Comparison of ENCODE assay signal across 7 mouse cellular contexts in the genomic region with DNA sequence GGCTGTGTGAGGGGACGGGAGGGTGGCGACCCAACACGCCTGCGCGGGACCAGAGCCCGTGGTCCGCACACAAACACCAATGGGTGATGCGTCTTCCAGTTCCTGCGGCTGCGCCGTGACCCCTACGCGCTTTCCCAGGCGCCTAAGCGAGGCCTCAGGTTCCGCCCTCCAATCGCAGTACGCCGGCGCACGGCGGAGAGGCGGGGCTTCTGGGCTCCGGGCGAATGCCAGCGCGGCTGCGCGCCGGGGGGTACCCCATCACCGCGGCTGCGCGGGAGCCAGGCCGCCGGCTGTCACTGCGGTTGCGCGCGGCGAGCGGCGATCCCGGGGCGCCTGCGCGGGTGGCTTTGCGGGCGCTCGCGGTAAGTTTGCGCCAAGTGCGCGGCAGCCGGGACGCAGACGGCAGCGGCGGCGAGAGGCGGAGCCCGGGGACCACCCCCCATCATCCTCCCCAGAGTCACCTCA. TPM values are rescaled to one million over a fixed set of nuclear protein-coding genes. Genes with fewer than 3 reads are reported as not detected.
DNase-seq lines count a peak whose midpoint lies in the region; ATAC-seq and TF ChIP-seq lines count a peak whose summit lies in the region.

A gene (plus strand): TSS at position 314 of the 465 bp plus-strand sequence.

- WGBS in embryonic facial prominence, embryonic 10.5 days: under 1% methylated on average over 62 of the region's 62 CpGs
- under 1% methylated on average over 53 of the region's 62 CpGs for WGBS in intestine, postnatal 0 days
- under 1% methylated on average over 62 of the region's 62 CpGs for WGBS in midbrain, embryonic 12.5 days
- WGBS in small intestine, adult 2 months: under 1% methylated on average over 62 of the region's 62 CpGs

- H3K27me3 ChIP-seq in embryonic facial prominence, embryonic 10.5 days (replicated peaks; ENCODE audit: low read depth, poor library complexity, severe bottlenecking): 0 out of 2 replicates have a peak, but pooled peaks cover 12% of the 10 kb centered on the region
- H3K27me3 ChIP-seq in intestine, postnatal 0 days (replicated peaks; ENCODE audit: control insufficient read depth, insufficient read depth, low read length): no peaks in the 10 kb centered on the region; the same call in 1 of the 2 replicates
- H3K27me3 ChIP-seq in midbrain, embryonic 12.5 days: peaks cover 7% of the 10 kb centered on the region
- H3K27me3 ChIP-seq in small intestine, adult 2 months (ENCODE audit: control insufficient read depth, insufficient read depth, low read length): no peaks in the 10 kb centered on the region

- ATAC-seq in intestine, postnatal 0 days: peak; percentile 88
- ATAC-seq in midbrain, embryonic 12.5 days (ENCODE audit: low FRiP score, low read depth): peak; percentile 83

- H3K4me2 ChIP-seq in intestine, postnatal 0 days (replicated peaks; ENCODE audit: low read depth): peak within 1 kb of the TSS; percentile 92
- peak within 1 kb of the TSS; percentile 91 for H3K4me2 ChIP-seq in midbrain, embryonic 12.5 days (replicated peaks)

- peak within 1 kb of the TSS; percentile 92 for H3K9ac ChIP-seq in intestine, postnatal 0 days (ENCODE audit: low read depth, low read length)
- peak within 1 kb of the TSS; percentile 99 for H3K9ac ChIP-seq in midbrain, embryonic 12.5 days (replicated peaks)

- H3K36me3 ChIP-seq in embryonic facial prominence, embryonic 10.5 days (replicated peaks): peaks cover 35% of the 10 kb centered on the region
- no peaks in the 10 kb centered on the region for H3K36me3 ChIP-seq in intestine, postnatal 0 days (ENCODE audit: control insufficient read depth, insufficient read depth)
- H3K36me3 ChIP-seq in midbrain, embryonic 12.5 days: peaks cover 10% of the 10 kb centered on the region
- H3K36me3 ChIP-seq in small intestine, adult 2 months (ENCODE audit: control insufficient read depth, insufficient read depth, low read length): 0 out of 2 replicates have a peak, but pooled peaks cover 2% of the 10 kb centered on the region

- intact Hi-C loops in left cerebral cortex, postnatal 4 days (cut with DNase I): no loop called here

- H3K27ac ChIP-seq in embryonic facial prominence, embryonic 10.5 days (replicated peaks): peak within 1 kb of the TSS; percentile 95
- H3K27ac ChIP-seq in intestine, postnatal 0 days (ENCODE audit: low read depth, low read length): peak within 1 kb of the TSS; percentile 93
- peak within 1 kb of the TSS; percentile 91 for H3K27ac ChIP-seq in midbrain, embryonic 12.5 days (replicated peaks)
- peak within 1 kb of the TSS; percentile 96 for H3K27ac ChIP-seq in small intestine, adult 2 months (ENCODE audit: insufficient read depth, low read depth, low read length)

- peak within 1 kb of the TSS; percentile 80 for H3K4me3 ChIP-seq in embryonic facial prominence, embryonic 10.5 days
- peak within 1 kb of the TSS; percentile 97 for H3K4me3 ChIP-seq in intestine, postnatal 0 days (ENCODE audit: low read depth, low read length)
- H3K4me3 ChIP-seq in midbrain, embryonic 12.5 days: peak within 1 kb of the TSS; percentile 95
- peak within 1 kb of the TSS; percentile 98 for H3K4me3 ChIP-seq in small intestine, adult 2 months (ENCODE audit: low read depth, low read length)

- peaks cover 25% of the 10 kb centered on the region for H3K4me1 ChIP-seq in embryonic facial prominence, embryonic 10.5 days
- peaks cover 5% of the 10 kb centered on the region for H3K4me1 ChIP-seq in intestine, postnatal 0 days (replicated peaks; ENCODE audit: control insufficient read depth, insufficient read depth, low read length)
- H3K4me1 ChIP-seq in midbrain, embryonic 12.5 days: peaks cover 19% of the 10 kb centered on the region
- no peaks in the 10 kb centered on the region for H3K4me1 ChIP-seq in small intestine, adult 2 months (ENCODE audit: control insufficient read depth, insufficient read depth, insufficient read length, low read length)

- peak; percentile 100 for DNase-seq in adrenal gland, postnatal 10 days
- DNase-seq in embryonic facial prominence, embryonic 10.5 days (ENCODE audit: low spot score): peak; percentile 99
- peak; percentile 75 for DNase-seq in gonadal fat pad, adult 2 months (ENCODE audit: low read depth)
- DNase-seq in left cerebral cortex, postnatal 4 days: peak; percentile 100

- TF ChIP-seq POLR2A in small intestine, adult 2 months (IDR thresholded peaks at IDR 0.05; ENCODE audit: low read depth, low read length): peak; percentile 70

- no peak for TF ChIP-seq CTCF in intestine, postnatal 0 days (IDR thresholded peaks at IDR 0.05; ENCODE audit: low read depth)
- TF ChIP-seq CTCF in small intestine, adult 2 months (IDR thresholded peaks at IDR 0.05; ENCODE audit: extremely low read depth, insufficient read length, insufficient replicate concordance, low read depth, low read length): no peak

- H3K9me3 ChIP-seq in embryonic facial prominence, embryonic 10.5 days: no peaks in the 10 kb centered on the region
- H3K9me3 ChIP-seq in intestine, postnatal 0 days (ENCODE audit: control insufficient read depth): no peaks in the 10 kb centered on the region
- no peaks in the 10 kb centered on the region for H3K9me3 ChIP-seq in midbrain, embryonic 12.5 days

RNA-seq across cellular contexts. Expression of the gene that starts here (rescaled TPM):
- 10 to 100 TPM; 42.9 to 55.3 TPM for total RNA-seq in adrenal gland, postnatal 10 days (2021)
- polyA plus RNA-seq in embryonic facial prominence, embryonic 10.5 days (2016; fragmentation: Nextera tagmentation; extraction: Ambion mirVana): 20.5 and 21.6 TPM in 2 replicates
- polyA plus RNA-seq in gonadal fat pad, adult 2 months (2012; rRNA removed): 33.5 and 45.5 TPM in 2 replicates
- 7.2 and 8.4 TPM in 2 replicates for polyA plus RNA-seq in intestine, postnatal 0 days (2015; fragmentation: Nextera tagmentation; extraction: Ambion mirVana)
- total RNA-seq in left cerebral cortex, postnatal 4 days (2021): 10 to 100 TPM; 62.0 to 63.9 TPM
- 30.8 and 31.0 TPM in 2 replicates for polyA plus RNA-seq in midbrain, embryonic 12.5 days (2016; fragmentation: Nextera tagmentation; extraction: Ambion mirVana)
- 21.7 and 33.0 TPM in 2 replicates for polyA plus RNA-seq in small intestine, adult 2 months (2012; rRNA removed)

Comparison
In these comparisons a context has a peak if more than half of its experiments do, and no peak if none do; other contexts are left out.
1. Peak in every context shown above with its lines: DNase-seq, ATAC-seq, H3K4me3 ChIP-seq and H3K27ac ChIP-seq.